Mouse (Mus musculus) heart, adult 2 months (tissue): ENCODE results near the gene Rhobtb1.

Experiments
- CTCF ChIP-seq: fragments of 200-600 bp; IDR thresholded peaks from 2 replicates; pipeline ENCODE4 v1.8.1; 2022; ENCODE audit warnings: antibody characterized with exemption, mild to moderate bottlenecking, moderate library complexity
- POLR2A ChIP-seq: fragments of 200-500 bp; IDR thresholded peaks from 2 replicates; pipeline ENCODE4 v1.6.1; 2011; ENCODE audit warnings: mild to moderate bottlenecking, low read depth, low read length, control low read depth; ENCODE audit not compliant: insufficient read depth

GRCm38 (mm10) chr10:69156462-69156861 is 5.2 kb downstream of the Rhobtb1 start:
- TF ChIP-seq POLR2A (no peak), CTCF (no peak)
